Mouse (Mus musculus): ENCODE results near the gene Eif3i.

DNA sequence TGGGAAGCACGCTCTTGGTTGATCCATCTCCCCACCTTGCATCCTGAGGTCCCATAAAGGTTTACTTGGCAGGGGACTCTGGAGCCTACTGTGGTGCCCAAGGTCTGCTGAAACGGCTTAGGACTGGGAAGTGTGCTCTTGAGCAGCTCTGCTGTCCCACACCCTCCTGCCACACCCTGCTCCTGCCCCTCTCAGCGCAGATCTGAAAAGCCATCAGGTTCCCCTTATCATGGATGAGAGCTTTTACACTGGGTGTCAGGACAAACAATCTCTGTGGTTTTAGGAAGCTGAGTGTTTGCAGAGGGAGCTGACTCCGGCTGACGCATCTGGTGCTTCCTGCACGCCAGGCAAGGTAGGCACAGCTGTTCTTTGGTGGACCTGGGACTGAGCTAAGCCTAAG, 33.4 kb upstream of the Eif3i start:
- TF ChIP-seq CTCF (IDR thresholded peaks at IDR 0.05) (no peak), EP300 (IDR thresholded peaks at IDR 0.05) (no peak)

All from lung, postnatal 0 days (tissue).